Mouse (Mus musculus): ENCODE measurements around the gene Gm20869. TPM values are rescaled to one million over a fixed set of nuclear protein-coding genes. Genes with fewer than 3 reads are reported as not detected.

Gm20869 gene
- polyA plus RNA-seq (2012; ENCODE audit: low replicate concordance): not detected in 2 replicates

DNA sequence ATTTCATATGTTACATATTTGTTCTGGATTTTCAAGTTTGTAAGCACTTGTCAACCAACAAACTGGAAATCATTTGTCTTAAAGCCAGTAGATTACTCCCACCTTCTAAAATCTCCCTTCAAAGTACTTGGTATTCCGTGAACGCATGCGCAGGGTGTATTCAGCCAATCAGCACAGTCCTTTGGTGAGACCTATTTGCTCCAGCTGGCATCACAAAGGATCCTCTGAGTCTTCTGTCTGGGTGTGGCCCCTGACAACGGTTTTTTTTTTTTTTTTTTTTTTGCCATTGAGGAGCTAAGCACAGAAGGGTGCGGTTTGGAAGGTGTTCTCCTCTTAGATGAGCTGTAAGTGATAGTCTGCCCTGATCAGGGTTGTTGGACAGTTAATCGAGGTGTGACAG lies at the start of gene Gm20869:
Gene Gm20869 (plus strand): TSS at position 301 of the 400 bp plus-strand sequence.

Other genes with a start within 250 kb of the Gm20869 start
- gene Gm20870, start 222.6 kb downstream of the Gm20869 start, polyA plus RNA-seq (2012; ENCODE audit: low replicate concordance): not detected in 2 replicates

All from leukemia stem cell, adult 10-12 weeks (primary cell).